Comparison of ENCODE assay signal across 28 mouse cellular contexts in genomic region chr2:171231288-171232050, GRCm38 (mm10).
"Had no signal": no experiment of that assay in that cellular context is flagged by ENCODE, and none has a peak within 500 bp of the region (broad histone marks: within the 10 kb centered on the region; RNA-seq: fewer than 3 reads in every experiment).

No protein-coding gene starts in this region.

- DNase-seq: gastrocnemius, adult 2 months; gastrocnemius, postnatal 10 days; gastrocnemius, postnatal 25 days; heart, adult 2 months; heart, postnatal 14 days; heart, postnatal 4 days; kidney, adult 18-20 months; kidney, adult 8-10 months; kidney, postnatal 10 days; kidney, postnatal 25 days; kidney, postnatal 4 days; layer of hippocampus, adult 9-11 months; layer of hippocampus, postnatal 36 days; left cerebral cortex, postnatal 4 days had no signal

- H3K4me1 ChIP-seq: heart, embryonic 13.5 days; heart, embryonic 15.5 days; hindbrain, embryonic 12.5 days; intestine, embryonic 15.5 days; limb, embryonic 13.5 days; limb, embryonic 15.5 days; liver, embryonic 12.5 days had no signal

- H3K4me3 ChIP-seq: gastrocnemius, adult 2 months; heart, adult 2 months; heart, embryonic 13.5 days; heart, embryonic 15.5 days; hindbrain, embryonic 10.5 days; hindbrain, embryonic 12.5 days; intestine, embryonic 15.5 days; layer of hippocampus, adult 2 months; limb, embryonic 13.5 days; limb, embryonic 15.5 days; liver, embryonic 12.5 days had no signal

- H3K27ac ChIP-seq: gastrocnemius, adult 2 months; heart, adult 2 months; heart, embryonic 13.5 days; heart, embryonic 15.5 days; hindbrain, embryonic 10.5 days; hindbrain, embryonic 12.5 days; hindbrain, embryonic 14.5 days; intestine, embryonic 15.5 days; layer of hippocampus, adult 2 months; limb, embryonic 13.5 days; limb, embryonic 15.5 days; liver, embryonic 12.5 days; liver, embryonic 14.5 days had no signal

- H3K27me3 ChIP-seq: heart, embryonic 13.5 days; heart, embryonic 15.5 days; hindbrain, embryonic 12.5 days; intestine, embryonic 15.5 days; limb, embryonic 13.5 days; limb, embryonic 15.5 days; liver, embryonic 12.5 days had no signal

- H3K9me3 ChIP-seq: heart, embryonic 13.5 days; heart, embryonic 15.5 days; hindbrain, embryonic 12.5 days; intestine, embryonic 15.5 days; limb, embryonic 15.5 days had no signal

- ATAC-seq: hindbrain, embryonic 16.5 days; inflammation-experienced regulatory T-cells, adult 6 months; intestine, embryonic 15.5 days; intestine, postnatal 0 days; liver, embryonic 12.5 days had no signal

- H3K36me3 ChIP-seq: heart, embryonic 13.5 days; heart, embryonic 15.5 days; hindbrain, embryonic 10.5 days; hindbrain, embryonic 12.5 days; intestine, embryonic 15.5 days; limb, embryonic 13.5 days; limb, embryonic 15.5 days; liver, embryonic 12.5 days had no signal

- H3K9ac ChIP-seq: heart, embryonic 13.5 days; heart, embryonic 15.5 days; hindbrain, embryonic 12.5 days; hindbrain, embryonic 14.5 days; intestine, embryonic 15.5 days; limb, embryonic 13.5 days; limb, embryonic 15.5 days; liver, embryonic 12.5 days; liver, embryonic 14.5 days had no signal
